Mouse (Mus musculus) midbrain, embryonic 11.5 days (tissue): Measurements from ENCODE around the gene 1700109H08Rik. TPM values are rescaled to one million over a fixed set of nuclear protein-coding genes. Genes with fewer than 3 reads are reported as not detected.

Experiments used
- ATAC-seq: fragments of 200-750 bp; cut with Nextera tagmentation; 2 replicates; pipeline ENCODE4 v1.8.0; 2017; ENCODE audit warnings: moderate TSS enrichment, moderate library complexity; ENCODE audit not compliant: low FRiP score
- DNase-seq: peaks from one replicate; pipeline ENCODE4 v3.0.0; 2015; ENCODE audit warnings: low spot score; ENCODE audit errors: missing footprints
- H3K27ac ChIP-seq: fragments of 300-500 bp; sonication (generic); 2 replicates; pipeline ENCODE4 v1.5.1; 2014; ENCODE audit warnings: low read depth, low read length
- H3K27me3 ChIP-seq: fragments of 300-500 bp; sonication (generic); 2 replicates; pipeline ENCODE4 v1.6.1; 2014; ENCODE audit warnings: mild to moderate bottlenecking, low read length, moderate library complexity, mixed read lengths; ENCODE audit not compliant: control insufficient read depth, insufficient read depth
- H3K36me3 ChIP-seq: fragments of 300-500 bp; sonication (generic); 2 replicates; pipeline ENCODE4 v1.6.1; 2014; ENCODE audit warnings: mild to moderate bottlenecking, low read length, moderate library complexity, mixed read lengths; ENCODE audit not compliant: control insufficient read depth, insufficient read depth
- H3K4me1 ChIP-seq: fragments of 300-500 bp; sonication (generic); 2 replicates; pipeline ENCODE4 v1.6.1; 2014; ENCODE audit warnings: low read length; ENCODE audit not compliant: control insufficient read depth, insufficient read depth
- H3K4me2 ChIP-seq: fragments of 300-500 bp; sonication (generic); 2 replicates; pipeline ENCODE4 v1.6.1; 2014; ENCODE audit warnings: mild to moderate bottlenecking, moderate library complexity
- H3K4me3 ChIP-seq: fragments of 300-500 bp; sonication (generic); 2 replicates; pipeline ENCODE4 v1.5.1; 2014; ENCODE audit warnings: low read depth, low read length
- H3K9ac ChIP-seq: fragments of 300-500 bp; sonication (generic); 2 replicates; pipeline ENCODE4 v1.6.1; 2014; ENCODE audit warnings: low read length
- H3K9me3 ChIP-seq: fragments of 300-500 bp; sonication (generic); 2 replicates; pipeline ENCODE4 v1.6.1; 2016; ENCODE audit warnings: low read length; ENCODE audit not compliant: control insufficient read depth
- WGBS: fragments of 180-500 bp; shearing (Covaris S2); extraction: QIAGEN DNeasy Blood & Tissue Kit; methylation state at CpG from one replicate; pipeline ENCODE4 v1.1.7; 2014; 5-methylcytosine and 5-hydroxymethylcytosine counted together
- polyA plus RNA-seq: library from polyadenylated mRNA; unstranded; fragments of >200 nt; fragmentation: Nextera tagmentation; extraction: Ambion mirVana; gene quantifications from 2 replicates; pipeline ENCODE4 v1.2.1, GENCODE M21; 2014

Gene 1700109H08Rik
- polyA plus RNA-seq, 1 experiment from 2014 or later: 2.0 TPM

DNA sequence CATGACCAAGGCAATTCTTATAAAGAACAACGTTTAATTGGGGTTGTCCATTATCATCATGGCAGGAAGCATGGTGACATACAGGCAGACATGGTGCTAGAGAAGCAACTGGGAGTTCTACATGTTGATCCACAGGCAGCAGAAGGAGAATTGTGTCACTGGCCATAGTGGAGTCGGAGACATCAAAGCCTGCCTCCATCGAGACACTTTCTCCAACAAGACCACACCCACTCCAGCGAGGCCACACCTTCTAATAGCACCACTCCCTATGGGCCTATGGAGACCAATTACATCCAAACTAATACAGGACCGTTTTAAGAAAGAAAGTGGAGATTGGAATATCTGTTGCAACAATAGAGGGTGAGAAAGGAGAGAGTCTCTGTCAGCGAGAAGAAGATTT is 29.5 kb upstream of the 1700109H08Rik start:
- ATAC-seq (no peak), DNase-seq (no peak)
- Histone ChIP-seq H3K4me2 (no peak overlapping the region), H3K27ac (no peak overlapping the region), H3K4me1 (peaks cover 7% of the 10 kb centered on the region), H3K9me3 (no peaks in the 10 kb centered on the region), H3K4me3 (no peak overlapping the region), H3K36me3 (no peaks in the 10 kb centered on the region), H3K27me3 (no peaks in the 10 kb centered on the region), H3K9ac (no peak overlapping the region)
- WGBS: 75% methylated on average over 6 of the region's 6 CpGs

DNA sequence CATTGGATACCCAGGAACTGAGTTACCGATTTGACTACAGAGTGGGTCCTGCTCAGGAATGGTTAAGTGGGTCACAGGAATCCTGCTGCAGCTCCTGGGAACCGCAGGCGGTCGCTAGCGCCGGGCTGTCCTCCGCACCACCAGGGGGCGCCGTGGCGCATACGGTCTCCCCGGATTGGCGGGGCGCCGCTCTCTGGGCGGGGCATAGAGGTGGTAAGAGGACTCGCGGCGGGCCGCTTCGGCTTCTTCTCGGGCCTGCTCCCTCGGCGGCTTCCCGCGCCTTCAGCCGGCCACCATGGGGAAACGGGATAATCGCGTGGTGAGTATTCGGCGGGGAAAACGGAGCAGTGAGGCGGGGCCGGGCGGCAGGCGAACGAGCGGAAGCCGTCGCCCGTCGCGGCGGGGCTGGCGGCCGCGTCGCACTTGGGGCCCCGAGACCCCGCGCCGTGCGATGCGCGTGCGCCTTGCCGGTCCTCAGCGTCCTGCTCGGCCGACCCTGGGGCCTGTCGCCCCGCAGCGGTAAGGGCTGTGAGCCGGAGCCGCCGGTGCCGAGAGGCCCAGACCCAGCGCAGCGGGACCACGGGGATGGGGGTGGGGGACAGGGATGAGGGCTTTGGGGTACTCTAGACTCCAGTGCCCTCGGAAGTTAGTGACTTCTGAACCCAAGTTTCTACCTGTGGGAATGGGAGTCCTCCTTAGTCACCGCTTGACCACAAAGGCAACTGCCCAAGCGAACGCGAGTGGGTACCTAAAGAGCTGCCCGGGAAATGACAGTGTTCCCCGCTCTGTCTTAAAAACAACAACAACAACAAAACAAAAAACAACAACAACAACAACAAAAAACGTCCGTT is 27.5 kb upstream of the 1700109H08Rik start, which contains the start of gene Fam133b:
Gene Fam133b (plus strand): TSS at position 205 of the 851 bp plus-strand sequence.
- ATAC-seq: peak; percentile 97
- Histone ChIP-seq H3K36me3 (no peaks in the 10 kb centered on the region), H3K4me2 (peak within 1 kb of the TSS; percentile 70), H3K9me3 (no peaks in the 10 kb centered on the region), H3K9ac (peak within 1 kb of the TSS; percentile 91), H3K27me3 (no peaks in the 10 kb centered on the region), H3K4me3 (peak within 1 kb of the TSS; percentile 91), H3K27ac (peak within 1 kb of the TSS; percentile 86), H3K4me1 (peaks cover 7% of the 10 kb centered on the region)
- DNase-seq: peak; percentile 100
- under 1% methylated on average over 74 of the region's 80 CpGs for WGBS

DNA sequence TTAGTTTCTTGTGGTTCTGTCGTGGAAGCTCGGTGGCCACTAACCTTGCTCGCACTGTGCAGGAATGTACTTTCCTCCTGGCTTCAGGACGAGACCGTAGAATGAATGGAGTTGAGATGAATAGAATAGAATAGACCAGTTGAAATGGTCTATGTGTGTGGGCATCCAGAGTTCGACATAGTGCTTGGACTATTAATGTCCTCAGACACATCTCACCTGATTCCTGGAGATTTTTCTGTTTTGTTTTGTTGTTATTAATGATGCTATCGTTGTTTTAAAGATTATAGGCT is 26.9 kb upstream of the 1700109H08Rik start:
- ATAC-seq: peak; percentile 33
- H3K36me3 ChIP-seq: no peaks in the 10 kb centered on the region
- no peaks in the 10 kb centered on the region for H3K9me3 ChIP-seq
- no peaks in the 10 kb centered on the region for H3K27me3 ChIP-seq
- H3K4me1 ChIP-seq: peaks cover 7% of the 10 kb centered on the region
- DNase-seq: no peak
- peak overlapping the region; percentile 70 for H3K4me2 ChIP-seq
- peak overlapping the region; percentile 91 for H3K9ac ChIP-seq
- WGBS: 10% methylated on average over 7 of the region's 7 CpGs
- H3K4me3 ChIP-seq: peak overlapping the region; percentile 91
- H3K27ac ChIP-seq: no peak overlapping the region

- DNase-seq: no peak
- WGBS: 88% methylated on average over 1 of the region's 1 CpGs
These were observed 25.1 kb upstream of the 1700109H08Rik start for GRCm38 (mm10) chr5:3546226-3546625.

DNA sequence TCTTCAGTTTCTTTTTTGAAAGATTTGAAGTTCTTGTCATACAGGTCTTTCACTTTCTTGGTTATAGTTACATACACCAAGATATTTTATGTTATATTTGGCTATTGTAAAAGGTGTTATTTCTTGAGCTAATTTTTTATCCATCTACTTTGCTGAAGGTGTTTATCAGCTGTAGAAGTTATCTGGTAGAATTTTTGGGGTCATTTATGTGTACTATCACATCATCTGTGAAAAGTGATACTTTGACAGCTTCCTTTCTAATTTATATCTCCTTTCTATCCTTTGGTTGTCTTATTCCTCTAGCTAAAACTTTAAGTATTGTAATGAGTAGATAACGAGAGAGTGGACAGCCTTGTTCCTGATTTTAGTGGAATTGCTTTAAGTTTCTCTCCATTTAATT is 19.9 kb upstream of the 1700109H08Rik start:
- DNase-seq: no peak
- no peak overlapping the region for H3K27ac ChIP-seq
- no peaks in the 10 kb centered on the region for H3K27me3 ChIP-seq
- no peak for ATAC-seq
- no peak overlapping the region for H3K4me3 ChIP-seq
- WGBS: 95% methylated on average over 1 of the region's 1 CpGs
- H3K9me3 ChIP-seq: no peaks in the 10 kb centered on the region
- no peak overlapping the region for H3K9ac ChIP-seq
- no peaks in the 10 kb centered on the region; the same call in 1 of the 2 replicates for H3K36me3 ChIP-seq
- no peak overlapping the region for H3K4me2 ChIP-seq
- no peaks in the 10 kb centered on the region for H3K4me1 ChIP-seq

More at GRCm38 (mm10) chr5:3546226-3546625, 25.1 kb upstream of the 1700109H08Rik start:
- no peaks in the 10 kb centered on the region for H3K36me3 ChIP-seq
- no peak overlapping the region for H3K9ac ChIP-seq
- no peak overlapping the region for H3K27ac ChIP-seq
- no peak for ATAC-seq
- no peaks in the 10 kb centered on the region for H3K27me3 ChIP-seq
- no peak overlapping the region for H3K4me2 ChIP-seq
- no peak overlapping the region for H3K4me3 ChIP-seq
- H3K9me3 ChIP-seq: no peaks in the 10 kb centered on the region
- H3K4me1 ChIP-seq: peaks cover 7% of the 10 kb centered on the region

GRCm38 (mm10) chr5:3554198-3554597 is 17.2 kb upstream of the 1700109H08Rik start:
- Histone ChIP-seq H3K27ac (no peak overlapping the region), H3K4me1 (no peaks in the 10 kb centered on the region), H3K9ac (no peak overlapping the region), H3K4me2 (no peak overlapping the region), H3K9me3 (no peaks in the 10 kb centered on the region), H3K36me3 (peaks cover 3% of the 10 kb centered on the region; the same call in 1 of the 2 replicates), H3K4me3 (no peak overlapping the region), H3K27me3 (no peaks in the 10 kb centered on the region)
- WGBS: 90% methylated on average over 2 of the region's 2 CpGs
- DNase-seq: no peak
- ATAC-seq: no peak

- H3K27me3 ChIP-seq: no peaks in the 10 kb centered on the region
- DNase-seq (no peak), ATAC-seq (no peak)
- no peak overlapping the region for H3K9ac ChIP-seq
- 95% methylated on average over 2 of the region's 2 CpGs for WGBS
- peaks cover 48% of the 10 kb centered on the region for H3K36me3 ChIP-seq
- no peaks in the 10 kb centered on the region for H3K9me3 ChIP-seq
- H3K4me2 ChIP-seq: no peak overlapping the region
- H3K4me3 ChIP-seq: no peak overlapping the region
- H3K4me1 ChIP-seq: no peaks in the 10 kb centered on the region
- H3K27ac ChIP-seq: no peak overlapping the region
These were observed 3.5 kb downstream of the 1700109H08Rik start for GRCm38 (mm10) chr5:3574825-3575224.

DNA sequence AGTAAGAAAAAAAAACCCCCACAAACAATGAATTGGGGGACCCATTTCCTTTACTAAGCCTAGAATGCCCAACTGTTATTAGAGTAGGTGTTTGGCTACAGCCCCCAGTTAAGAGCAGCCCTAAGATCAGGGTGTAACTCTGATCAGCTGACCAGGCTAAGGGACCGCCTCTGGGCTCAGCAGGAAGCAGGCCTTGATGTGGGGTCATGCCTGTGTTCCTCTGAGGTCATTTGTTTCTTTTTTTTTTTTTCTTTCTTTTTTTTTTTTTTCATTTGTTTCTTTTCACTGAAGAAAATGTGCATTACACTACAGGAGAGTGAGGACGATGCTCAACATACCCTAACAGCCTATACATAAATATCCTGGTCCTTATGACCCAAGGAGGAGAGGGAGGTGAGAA is 6.6 kb downstream of the 1700109H08Rik start:
- H3K4me2 ChIP-seq: no peak overlapping the region
- H3K27ac ChIP-seq: no peak overlapping the region
- ATAC-seq (no peak), DNase-seq (no peak)
- peaks cover 30% of the 10 kb centered on the region for H3K36me3 ChIP-seq
- H3K27me3 ChIP-seq: no peaks in the 10 kb centered on the region
- H3K4me1 ChIP-seq: no peaks in the 10 kb centered on the region
- 95% methylated on average over 2 of the region's 2 CpGs for WGBS
- H3K9ac ChIP-seq: no peak overlapping the region
- H3K9me3 ChIP-seq: no peaks in the 10 kb centered on the region
- no peak overlapping the region for H3K4me3 ChIP-seq

DNA sequence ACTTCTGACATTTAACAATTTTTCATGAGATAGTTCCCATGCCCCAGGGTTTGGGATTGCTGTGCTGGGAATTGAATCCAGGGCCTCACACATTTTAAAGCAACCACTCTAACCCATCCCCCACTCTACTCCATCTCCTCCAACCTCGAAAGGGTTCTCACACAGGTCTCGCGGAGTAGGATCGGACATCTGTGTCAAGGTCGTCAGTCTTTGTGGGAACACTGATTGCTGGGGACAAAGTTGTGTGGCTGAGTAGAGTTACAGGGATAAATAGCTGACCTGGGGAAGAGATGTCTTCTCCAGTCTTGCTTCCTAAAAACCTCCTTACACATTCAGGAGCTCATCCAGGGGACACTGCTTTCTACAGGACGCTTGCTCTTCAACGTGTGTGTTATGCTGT is 7.7 kb downstream of the 1700109H08Rik start:
- H3K36me3 ChIP-seq: peaks cover 26% of the 10 kb centered on the region
- H3K4me3 ChIP-seq: no peak overlapping the region
- H3K27ac ChIP-seq: no peak overlapping the region
- WGBS: 96% methylated on average over 7 of the region's 7 CpGs
- no peaks in the 10 kb centered on the region for H3K4me1 ChIP-seq
- no peak overlapping the region for H3K9ac ChIP-seq
- DNase-seq: no peak
- no peaks in the 10 kb centered on the region for H3K27me3 ChIP-seq
- H3K4me2 ChIP-seq: no peak overlapping the region
- no peaks in the 10 kb centered on the region for H3K9me3 ChIP-seq
- ATAC-seq: no peak
